Mouse (Mus musculus) lung, postnatal 4 days (tissue): ENCODE measurements around the gene Itsn2.
"Not testable (repeated sequence)": the region's sequence is repeated elsewhere in the genome, so short reads cannot be mapped to it uniquely, and the experiment has no call there.

Source experiments
- DNase-seq, 2 experiments: peaks; one replicate each; pipeline ENCODE4 v3.0.0; 2021

Itsn2 gene

DNA sequence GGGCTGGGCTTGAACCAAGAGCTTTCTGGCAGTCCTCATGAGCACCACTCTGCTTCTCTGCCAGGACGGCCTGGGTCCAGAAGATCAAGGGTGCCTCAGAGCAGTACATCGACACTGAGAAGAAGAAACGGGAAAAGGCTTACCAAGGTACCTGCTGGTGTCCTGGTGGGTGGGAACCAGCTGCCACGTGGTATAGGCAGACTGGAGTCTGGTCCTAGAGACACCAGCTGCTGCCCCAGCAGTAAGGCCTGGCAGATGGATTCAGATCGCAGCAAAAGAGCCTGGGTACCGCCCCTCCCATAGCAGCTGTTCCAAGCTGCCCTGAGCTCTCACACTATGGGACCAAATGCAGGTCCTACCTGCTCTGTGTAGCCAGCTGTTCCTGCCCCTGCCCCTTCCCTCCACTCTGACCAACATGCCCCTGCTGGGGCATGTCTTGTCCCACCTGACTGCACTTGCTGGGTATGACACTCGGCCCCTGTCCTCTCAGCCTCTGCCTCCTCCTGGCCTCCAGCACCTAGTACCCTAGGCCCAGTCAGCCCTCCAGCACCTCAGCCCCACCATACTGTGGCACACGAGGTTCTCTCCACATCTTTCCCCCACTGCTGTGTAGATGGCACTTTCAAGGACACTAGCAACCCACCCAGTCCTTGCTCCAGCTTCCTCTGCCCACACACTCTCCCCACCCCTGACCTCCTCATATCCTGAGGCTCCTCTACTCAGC lies 116.6 kb downstream of the Itsn2 start:
- DNase-seq: no peak

DNA sequence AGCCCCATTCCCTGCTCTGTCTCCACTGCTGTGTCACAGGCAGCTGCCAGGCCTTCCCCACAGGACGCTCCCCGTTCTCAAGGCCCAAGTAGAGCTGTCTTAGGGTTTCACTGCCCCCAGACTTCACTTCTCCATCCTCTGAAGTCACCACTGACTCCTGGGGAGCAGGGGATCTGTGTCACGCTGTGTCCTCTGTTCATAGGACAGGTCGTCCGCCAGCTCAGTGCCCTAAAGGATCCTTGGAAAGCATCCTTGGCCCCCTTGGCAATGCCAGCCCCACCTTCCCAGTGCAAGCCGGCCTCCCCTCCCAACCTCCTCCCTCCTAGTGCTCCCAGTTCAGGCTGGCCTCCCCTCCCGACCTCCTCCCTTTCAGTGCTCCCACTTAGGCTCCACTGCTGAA lies 117.5 kb downstream of the Itsn2 start:
- no peak for DNase-seq

DNA sequence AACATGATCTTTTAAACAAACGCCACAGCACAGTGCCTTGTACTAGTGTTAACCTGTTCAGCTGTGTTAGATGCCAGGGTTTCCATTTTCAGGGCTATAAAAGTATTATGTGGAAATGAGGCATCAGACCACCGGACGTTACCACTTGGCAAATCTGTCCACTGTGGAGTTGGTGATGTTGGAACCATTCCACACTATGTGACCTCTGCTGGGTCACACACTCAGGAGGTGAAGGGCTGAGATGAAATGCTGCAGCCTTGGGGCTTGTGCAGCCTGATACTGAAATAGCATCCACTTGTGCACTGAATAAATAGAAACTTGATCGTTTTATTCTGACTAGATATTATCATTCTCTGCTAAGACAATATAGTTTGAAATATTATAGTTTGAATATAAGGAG lies 120.9 kb downstream of the Itsn2 start:
- no peak for DNase-seq

DNA sequence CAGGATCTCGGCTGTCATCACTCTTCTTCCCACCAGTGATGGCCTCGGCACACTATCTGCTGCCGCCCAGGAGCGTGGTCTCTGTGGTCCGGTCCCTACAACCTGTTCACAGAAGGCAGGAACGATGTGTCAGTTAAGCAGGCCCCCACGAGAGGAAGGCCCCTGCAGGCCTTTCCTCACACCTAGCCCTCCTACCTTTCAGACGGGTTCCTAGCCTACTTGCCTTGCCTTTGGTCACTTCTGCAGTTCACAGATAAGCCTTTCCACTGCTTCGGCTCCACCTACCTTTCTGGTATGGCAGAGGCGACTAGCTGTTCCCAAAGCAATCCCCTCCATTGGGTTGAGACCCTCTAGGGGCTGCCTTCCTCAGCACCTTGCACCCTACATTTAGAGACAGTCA lies 123.2 kb downstream of the Itsn2 start:
- no peak for DNase-seq

DNA sequence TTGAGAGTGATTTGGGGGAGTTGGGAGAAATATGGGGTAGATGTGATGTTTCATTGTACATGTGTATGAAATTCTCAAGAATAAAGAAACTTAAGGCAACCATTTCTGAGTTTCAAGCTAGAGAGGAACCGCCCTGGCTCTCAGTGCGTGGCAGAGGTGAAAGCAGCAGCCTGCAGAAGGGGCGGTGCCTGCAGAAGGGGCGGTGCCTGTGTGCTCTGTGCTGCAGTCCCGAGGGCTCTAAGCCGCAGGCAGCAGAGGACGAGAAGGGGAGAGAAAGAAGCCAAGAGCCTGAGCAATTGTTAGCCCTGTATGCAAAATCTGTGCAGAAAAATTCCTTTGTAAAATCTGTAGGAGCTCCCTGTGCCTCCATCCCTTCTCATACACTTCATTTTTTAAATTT lies 125.0 kb downstream of the Itsn2 start:
- peak in 1 of 2 experiments; percentile 35 for DNase-seq

DNA sequence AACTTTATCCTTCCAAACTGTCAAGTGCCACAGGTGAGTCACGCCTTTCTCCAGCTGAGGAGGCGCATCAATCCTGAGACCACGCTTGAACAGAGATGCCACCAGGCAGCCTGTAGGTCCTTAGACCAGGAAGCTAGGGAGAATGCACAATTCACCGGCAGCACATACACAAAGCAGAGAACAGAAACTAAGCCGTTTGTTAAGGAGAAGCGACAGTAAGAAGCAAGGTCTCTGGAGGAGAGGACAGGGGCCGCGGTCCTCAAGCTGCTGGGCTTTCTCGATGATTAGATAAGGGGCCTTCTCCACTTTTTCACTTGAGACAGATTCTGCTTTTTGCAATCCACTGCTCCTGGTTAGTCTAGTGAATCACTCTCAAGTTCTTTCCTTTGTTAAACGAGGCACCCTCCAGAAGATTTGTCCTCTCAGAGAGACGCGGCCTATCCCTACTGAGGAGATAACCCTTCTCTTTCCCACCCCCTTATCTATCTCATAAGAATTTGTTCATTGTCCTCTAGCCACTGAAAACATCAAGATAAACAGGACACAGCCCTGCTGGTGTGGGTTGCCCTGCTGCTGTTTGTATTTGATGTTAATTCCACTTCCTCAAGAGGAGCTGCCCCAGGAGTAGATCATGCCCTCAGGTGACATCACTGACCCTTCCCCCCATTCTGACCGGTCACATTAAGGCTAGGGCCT lies 126.8 kb downstream of the Itsn2 start:
- no peak for DNase-seq

DNA sequence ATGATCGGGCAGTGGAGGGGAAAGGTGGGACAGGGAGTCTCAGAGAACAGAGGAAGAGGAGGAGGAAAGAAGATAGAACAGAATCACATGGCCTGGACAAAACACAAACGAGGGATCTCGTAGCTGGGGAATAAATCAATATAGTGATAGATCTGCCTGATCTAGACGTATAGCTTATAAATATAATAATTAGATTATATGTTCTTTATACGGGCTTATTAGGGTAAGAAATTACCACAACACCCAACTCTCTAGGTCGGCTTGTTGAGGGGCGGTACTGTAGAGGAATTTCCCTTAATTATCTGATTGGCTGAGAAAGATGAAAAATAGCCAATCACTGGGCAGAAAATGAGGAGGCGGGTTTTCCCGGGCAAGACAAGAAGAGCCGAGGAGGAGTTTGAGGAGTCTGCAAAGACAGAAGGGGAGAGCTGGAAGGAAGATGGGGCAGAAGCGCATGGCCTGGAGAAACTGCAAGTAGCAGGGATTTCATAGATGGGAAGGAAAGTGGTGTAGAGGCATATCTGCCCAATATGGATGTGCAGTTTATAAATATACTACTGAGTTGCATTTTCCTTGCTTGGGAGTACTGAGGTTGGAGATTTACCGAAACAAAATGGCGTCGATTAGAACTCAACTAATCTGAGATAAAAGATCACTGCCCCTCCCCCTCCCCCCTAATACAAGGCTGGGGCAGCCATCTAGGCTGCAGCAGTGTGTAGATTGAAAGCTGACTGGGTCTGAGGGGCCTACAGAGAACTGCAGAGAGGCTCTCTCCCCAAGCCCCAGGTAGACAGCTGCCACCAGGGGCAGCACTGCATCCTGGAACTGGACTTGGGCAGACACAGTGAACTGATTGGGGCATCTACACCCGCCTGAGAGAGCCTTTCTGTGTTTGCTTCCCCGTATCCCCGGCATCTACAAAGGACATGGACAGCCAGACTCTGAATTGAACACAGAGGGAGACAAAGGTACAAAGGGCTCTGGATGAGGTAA lies 127.6 kb downstream of the Itsn2 start:
- no peak for DNase-seq

DNA sequence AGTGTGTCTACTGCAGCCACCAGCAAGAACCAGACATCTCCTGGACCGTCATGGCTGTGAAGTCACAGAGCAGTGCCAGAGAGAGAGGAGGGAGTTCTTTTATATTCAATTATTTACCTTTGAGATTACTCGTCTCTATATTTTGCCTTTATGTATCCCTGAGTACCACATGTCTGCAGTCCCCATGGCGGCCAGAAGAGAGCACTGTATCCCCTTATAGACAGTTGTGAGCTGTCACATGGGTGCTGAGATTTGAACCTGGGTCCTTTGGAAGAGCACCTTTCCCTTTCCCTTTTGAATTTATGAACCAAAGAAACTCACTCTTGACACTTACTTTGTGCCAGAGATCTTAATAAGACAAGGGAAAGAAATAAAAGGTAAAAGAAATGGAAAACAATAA lies 136.7 kb downstream of the Itsn2 start:
- DNase-seq: no peak

DNA sequence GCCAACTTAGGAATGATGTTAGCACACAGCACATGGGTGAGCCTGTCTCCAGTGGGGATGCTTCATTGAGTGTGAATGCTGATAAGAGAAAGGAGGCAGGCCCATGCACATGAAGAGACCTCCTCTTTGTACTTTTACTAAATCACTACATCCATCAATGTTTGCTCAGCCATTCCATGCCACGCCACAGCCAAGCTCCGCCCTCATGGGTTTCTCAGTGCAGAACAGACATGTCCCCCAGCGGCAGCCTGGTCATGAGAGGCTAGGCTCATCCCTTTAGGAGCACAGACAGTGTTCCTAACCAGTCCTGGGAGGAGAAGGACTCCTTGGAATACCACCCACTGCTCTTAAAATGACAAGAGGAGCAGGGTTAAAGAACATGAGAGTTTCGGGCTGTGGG lies 139.2 kb downstream of the Itsn2 start:
- DNase-seq: no peak

DNA sequence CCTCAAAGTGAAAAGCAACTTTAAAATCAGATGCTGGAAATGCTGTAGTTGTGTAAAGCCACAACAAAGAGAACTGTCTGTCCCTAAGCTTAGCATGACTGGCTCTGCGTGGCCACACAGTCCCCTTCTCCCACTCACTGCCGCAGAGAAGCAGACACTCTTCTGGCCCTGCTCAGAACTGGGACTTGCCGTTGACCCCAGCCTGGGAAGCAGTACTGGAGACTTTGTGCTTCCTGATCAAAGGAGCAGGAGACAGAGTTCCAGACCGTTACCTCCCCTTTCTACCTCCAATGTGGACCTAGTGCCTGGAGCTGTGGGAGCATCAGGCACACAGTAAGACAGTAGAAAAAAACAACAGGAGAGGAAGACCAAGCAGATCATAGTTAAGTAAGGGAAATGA lies 139.9 kb downstream of the Itsn2 start:
- no peak for DNase-seq

DNA sequence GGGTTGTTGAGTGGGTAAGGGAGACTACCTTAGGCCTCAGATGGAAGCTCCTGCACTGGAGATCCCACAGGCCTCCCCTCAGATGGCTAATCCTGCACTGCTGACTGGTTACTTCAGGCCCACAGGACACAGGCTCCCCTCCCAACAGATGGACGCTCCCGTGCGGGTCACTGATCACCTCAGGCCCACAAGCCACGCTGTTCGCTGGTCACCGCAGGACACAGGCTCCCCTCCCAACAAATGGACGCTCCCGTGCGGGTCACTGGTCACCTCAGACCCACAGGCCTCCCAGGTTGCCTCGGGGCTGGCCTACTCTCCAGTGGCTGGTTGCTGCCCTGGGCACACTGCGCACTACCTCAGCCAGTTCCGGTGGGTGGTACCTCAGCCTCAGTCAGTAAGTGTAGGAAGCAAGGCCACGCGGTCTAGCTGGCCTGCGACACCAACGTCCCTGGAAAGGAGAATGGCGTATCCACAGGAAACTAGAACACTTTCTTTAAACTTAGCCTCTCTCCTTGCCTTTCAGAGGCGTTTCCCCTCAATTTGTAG lies 145.7 kb downstream of the Itsn2 start, which contains the start of gene Fam228a:
Fam228a (minus strand) TSS at position 400 of the 546 bp plus-strand sequence.
- DNase-seq: no peak

DNA sequence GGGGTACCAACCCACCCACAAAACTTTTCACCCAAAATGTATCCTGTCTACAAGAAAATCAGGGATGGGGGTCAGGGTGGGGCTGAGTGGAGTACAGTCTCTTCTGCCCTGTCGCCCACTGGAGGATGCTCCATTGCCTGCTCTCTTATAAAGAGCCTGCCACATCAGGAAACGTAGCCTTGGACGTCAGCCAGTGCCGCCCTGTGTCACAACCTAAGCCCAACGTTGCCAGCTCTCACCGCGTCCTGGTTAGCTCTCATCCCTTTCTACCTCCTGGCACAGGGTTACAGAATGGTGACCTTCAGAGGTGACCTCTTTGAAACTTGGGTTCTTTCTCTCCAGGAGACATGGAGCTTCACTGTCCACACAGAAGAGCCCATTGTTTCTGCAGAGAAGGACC lies 148.4 kb downstream of the Itsn2 start:
- DNase-seq: no peak

DNA sequence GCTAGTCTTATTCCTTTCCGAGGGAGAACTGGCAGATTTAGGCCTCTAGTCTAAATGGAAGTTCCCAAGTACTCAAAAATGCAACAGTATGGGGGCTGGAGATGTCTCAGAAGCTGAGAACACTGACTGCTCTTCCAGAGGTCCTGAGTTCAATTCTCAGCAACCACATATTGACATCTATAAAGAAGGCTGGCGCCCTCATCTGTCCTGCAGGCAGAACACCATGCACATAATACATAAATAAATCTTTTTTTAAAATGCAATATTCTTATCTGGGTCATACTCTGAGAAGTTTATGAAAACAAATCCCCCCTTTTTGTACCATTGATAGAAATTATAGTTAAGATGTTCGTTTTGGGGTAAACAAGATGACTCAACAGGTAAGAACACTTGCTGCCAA lies 149.7 kb downstream of the Itsn2 start:
- no peak for DNase-seq

DNA sequence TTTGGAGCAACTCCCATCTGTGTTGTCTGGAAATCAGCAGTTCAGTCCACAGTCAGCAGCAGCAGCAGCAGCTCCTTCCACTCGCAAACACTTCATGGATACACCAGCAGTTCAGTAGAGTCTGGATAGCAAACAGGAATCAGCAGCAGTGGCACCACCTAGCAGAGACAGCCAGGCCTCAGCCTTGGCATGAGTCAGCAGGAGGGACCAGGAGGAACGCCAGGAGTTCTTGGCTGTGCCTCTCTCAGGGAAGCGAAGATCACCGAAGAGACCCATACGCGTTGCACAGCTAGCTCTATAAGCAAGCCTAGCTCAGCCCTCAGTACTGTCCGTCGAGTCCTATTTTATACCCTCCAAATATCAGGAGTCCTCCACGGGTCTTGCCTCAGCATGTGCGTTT lies 152.0 kb downstream of the Itsn2 start:
- no peak for DNase-seq

DNA sequence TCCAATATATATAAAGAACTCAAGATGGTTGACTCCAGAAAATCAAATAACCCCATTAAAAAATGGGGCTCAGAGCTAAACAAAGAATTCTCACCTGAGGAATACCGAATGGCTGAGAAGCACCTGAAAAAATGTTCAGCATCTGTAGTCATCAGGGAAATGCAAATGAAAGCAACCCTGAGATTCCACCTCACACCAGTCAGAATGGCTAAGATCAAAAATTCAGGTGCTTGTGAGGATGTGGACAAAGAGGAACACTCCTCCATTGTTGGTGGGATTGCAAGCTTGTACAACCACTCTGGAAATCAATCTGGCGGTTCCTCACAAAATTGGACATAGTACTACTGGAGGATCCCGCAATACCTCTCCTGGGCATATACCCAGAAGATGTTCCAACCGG lies 162.0 kb downstream of the Itsn2 start:
- not testable (repeated sequence) for DNase-seq

DNA sequence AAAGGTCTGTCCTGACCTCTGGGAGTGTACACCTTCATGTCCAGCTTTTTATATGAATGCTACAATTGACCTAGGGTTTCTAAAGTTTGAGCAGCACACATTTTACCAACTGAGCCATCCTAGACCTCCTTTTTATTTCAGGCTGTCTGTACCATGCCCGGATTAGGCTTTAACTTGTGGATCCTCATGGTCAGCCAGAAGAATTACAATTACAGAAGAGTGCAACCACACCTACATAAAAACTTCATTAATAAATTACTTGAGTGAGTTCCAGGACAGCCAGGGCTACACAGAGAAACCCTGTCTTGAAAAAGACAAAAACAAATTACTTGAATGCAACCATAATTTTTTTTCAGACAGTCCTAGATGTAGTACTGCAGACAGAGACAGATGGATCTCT lies 164.6 kb downstream of the Itsn2 start:
- DNase-seq: no peak
